Mouse (Mus musculus): ENCODE data around the gene Clip3.

Clip3 gene

DNA sequence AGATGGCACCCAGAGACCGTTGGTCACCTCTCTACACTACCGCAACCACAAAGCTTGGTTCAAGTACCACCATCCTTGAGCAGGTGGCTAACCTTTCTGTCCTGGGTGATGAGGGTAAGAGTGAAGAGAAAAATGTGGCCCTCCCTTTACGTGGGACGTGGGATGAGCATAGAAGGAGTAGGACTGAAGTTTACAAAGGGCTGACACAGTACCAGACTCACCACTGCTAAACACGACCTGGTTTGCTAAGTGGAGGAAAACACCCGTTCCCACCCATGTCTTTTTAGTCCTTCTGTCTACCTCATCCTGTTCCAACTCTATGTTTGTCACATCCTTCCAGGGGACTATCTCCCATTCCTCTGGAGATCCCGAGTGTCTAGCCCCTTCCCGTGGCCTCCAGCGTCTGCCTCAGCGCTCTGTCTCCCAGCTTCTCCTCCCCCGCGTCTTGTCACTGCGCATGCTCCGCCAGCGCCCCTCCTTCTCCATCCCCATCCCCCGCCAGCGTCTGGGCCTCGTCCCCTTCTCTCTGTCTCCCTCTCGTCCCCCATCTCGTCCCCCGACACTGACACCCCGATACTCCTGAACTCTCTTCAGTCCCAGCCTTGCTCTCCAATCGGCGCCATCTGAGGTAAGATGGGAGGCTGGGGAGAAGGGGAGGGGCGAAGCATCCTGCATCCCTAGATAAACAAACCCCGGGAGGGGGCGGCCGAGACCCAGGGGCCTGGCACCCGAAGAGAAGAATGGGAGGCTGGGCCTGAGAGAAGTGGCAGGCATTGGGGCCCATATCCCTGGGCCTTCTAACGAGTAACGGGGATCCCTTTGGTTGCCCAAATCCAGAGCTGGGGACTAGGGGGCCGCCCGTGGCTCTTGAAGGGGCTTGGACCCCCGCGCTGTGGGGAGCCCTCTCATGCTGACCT lies at the start of gene Clip3:
Gene Clip3 (plus strand): TSS at position 514 of the 917 bp plus-strand sequence.
- DNase-seq: peak; percentile 93

DNA sequence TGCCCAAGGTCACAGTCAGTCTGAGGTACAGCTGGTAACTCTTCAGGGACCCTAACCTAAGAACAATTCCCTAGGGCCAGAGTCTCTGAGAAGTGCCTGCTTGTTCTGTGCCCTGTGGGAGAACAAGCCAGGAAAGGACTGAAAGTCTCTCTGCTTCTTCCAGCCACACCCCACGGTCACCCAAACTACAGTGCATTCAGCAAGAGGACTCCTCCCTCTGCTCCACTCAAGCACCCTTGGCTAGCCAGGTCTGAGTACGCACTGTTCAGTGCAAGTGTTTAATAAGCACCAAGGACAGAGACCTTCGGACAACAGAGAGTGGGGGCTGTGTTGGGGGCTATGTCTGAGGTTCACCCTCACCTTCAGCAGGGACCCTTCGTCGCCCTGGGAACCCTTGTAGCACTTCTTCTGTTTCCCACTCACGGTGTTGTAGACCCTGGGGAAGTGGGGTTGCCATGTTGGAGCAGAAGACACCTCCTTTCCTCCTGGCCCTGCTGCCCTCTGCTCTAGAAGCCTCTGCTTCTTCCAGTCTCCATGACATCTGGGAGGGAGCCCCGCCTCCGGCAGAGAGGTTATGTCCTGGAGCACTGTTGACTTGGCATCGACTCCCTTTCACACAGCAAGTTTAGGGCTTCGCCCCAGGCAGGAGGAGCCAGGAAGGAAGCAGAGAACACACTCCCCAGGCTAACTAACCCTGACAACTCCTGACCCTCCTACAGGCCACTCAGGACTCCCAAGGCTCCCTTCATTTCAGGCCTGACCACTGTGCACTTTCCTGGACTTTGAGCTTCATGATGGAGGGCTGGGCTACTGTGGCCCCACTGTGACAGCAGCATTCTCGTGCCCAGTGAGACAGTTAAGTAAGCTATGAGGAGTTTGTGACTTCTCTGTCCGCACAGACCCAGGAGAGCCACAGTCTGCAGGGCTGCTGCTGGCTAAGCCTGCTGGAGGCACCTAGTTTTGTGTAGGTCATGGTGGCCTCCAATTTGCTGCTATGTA lies 39.3 kb upstream of the Clip3 start:
- DNase-seq: no peak

DNA sequence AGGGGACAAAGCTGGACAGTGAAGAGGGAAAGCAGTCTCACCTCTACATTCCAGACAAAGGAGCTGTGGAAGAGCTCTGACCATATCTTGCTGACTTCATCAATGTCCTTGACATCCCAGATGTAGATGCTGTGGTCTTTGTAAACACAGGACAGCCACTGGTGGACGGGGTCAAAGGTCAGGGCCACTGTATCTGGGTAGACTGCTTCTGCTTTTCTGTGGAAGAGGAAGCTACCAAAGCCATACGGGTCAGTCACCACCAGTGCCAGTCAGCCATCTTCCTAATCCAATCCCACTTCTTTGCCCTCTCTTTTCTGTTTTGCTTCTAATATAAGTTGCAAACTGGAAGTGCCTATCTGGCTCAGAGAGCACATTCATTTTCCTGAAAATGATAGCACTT lies 26.5 kb upstream of the Clip3 start:
- DNase-seq: no peak

DNA sequence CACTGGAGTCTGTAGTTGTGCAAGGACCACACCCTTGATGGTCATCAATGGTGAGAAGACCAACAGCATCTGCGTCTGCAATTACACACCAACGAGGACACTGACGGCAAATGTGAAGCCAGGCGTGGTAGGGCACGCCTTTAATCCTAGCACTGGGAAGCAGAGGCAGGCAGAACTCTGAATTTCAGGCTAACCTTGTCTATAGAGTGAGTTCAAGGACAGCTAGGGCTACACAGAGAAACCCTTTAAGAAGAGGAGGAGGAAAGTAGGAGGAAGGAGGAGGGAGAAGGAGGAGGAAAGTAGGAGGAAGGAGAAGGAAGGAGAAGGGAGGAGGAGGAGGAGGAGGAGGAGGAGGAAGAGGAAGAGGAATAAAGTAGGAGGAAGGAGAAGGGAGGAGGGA lies 26.0 kb upstream of the Clip3 start:
- no peak for DNase-seq

DNA sequence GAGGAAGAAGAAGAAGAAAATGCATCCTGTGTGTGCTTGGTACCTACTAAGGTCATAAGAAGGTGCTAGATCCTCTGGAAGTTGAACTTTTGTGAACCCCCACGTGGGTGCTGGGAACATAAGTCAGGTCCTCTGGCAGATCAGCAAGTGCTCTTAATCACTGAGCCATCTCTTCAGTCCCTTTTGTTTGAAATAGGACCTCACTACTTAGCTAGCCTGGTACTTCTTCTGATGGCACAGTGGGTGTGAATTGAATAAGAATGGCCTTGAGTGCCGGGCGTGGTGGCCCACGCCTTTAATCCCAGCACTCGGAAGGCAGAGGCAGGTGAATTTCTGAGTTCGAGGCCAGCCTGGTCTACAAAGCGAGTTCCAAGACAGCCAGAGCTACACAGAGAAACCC lies 25.6 kb upstream of the Clip3 start:
- DNase-seq: no peak

DNA sequence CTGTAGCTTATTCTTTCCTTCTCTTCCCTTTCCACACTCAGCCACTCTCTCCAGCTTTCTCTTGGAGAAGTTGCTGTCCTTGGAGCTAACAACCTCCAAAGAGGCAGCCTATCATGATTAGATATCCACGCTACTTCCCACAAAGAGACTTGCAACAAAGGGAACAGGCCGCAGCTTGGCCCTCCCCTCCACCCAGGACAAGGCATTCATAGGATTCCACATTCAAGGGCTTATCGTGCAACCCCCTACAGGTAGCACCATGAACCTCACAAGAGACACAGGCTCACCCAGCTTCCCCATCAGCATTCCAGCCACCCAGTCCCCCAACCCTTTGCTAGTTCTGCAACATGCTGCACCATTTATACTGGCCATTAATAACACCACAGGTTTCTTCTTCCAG lies 24.7 kb upstream of the Clip3 start:
- DNase-seq: no peak

DNA sequence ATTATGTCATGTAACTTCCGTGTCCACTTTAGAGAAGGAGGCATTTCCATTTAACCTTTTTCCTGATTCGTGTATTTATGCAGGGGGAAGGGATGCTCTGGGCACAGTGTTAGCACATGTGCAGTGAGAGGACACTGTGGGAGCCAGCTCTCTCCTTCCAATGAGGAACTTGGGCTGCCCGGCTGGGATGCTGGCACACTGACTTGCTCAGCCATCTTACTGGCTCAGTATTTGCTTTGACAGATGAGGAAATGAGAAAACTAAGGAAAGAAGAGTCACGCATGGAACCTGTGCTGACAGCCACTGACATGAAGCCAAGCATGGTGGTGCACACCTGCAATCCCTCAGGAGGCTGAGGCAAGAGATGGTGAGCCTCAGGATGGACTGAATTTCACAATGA lies 21.9 kb upstream of the Clip3 start:
- no peak for DNase-seq

DNA sequence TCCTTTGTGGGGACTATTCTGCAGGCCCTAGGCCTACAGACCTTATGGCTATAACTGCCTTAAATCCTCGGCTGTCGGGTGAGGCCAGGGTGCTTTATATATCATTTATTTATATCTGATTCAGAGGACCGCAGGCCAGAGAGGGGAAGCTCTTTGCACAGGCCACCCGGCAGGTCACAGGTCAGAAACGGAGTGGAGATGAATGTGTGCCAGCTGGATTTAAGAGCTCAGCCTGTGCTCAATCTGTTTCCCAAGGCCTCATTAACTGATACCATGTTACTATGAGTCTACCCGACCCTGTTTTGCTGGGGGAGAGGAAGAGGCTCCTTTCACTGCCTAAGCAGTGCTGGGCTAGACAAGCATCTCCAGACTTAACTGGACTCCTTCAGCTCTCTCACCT lies 17.1 kb upstream of the Clip3 start:
- DNase-seq: no peak

DNA sequence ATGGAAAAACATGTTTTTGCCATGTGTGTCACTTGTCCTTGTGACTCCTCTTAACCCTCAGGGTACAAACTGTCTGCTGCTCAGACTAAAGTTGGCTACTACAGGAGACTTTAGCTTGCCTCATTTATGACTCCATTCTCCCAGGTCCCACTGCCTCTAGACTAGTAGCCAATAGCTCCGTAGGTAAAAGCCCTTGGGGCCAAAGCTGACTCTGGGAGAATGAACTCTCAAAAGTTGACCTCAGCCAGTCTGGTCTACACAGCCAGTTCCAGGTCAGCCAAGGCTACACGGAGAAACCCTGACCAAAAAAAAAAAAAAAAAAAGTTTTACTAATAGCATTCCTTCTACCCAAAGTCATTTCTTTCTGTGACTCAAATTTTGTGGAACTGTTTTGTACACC lies 12.6 kb upstream of the Clip3 start:
- peak; percentile 27 for DNase-seq

DNA sequence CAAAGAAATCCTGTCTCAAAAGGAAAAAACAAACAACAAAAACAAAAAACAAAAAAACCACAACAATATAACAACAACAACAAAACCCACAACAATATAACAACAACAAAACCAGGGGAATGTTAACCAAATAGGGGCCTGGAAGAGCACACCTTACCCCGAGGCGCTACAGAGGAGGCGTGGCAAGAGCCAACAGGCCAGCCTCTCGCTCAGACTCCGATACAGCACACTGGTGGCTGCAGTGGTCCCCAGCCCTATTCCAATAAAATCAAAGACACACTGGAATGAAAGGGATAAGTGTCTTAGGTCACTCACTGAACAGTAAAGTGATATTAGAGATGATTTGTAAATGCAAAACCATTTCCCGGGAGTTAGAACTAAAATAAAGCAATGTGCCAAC lies 12.0 kb upstream of the Clip3 start:
- DNase-seq: no peak

DNA sequence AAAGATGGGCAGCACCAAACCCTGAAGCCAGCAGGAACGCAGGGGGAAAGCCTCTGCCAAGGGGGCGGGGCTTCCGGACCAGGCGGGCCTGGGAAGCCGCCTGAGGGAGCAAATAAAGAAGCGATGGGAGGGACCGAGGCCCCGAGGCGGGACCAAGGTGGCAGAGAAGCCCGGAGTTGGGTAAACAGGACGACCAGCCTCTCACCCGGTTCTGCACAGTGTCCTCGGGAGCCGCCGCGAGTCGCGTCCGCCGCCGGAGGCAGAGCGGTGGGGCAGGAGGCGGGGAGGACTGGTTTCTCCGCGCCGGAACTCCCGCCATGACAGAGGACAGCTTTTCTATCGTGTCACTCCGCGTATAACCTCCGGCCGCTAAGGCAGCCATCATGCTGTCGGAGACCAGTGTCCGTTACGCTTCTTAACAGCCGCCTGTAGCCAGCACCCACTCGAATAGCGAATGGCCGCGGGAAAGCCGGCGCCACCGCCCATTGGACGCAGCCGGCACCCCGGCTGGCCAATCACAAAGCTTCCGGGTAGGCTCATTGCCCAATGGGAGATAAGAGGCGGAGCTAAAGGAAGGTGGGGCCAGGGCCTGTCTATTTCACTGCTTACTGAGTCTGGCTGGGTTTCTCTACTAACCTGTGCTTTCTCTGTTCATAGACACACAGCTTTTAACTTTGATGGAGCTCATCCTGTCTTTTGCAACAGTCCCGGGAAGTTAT lies 11.4 kb upstream of the Clip3 start, which contains the start of the genes Thap8 and Wdr62:
Gene Thap8 (plus strand): TSS at position 144 of the 719 bp plus-strand sequence.
Gene Wdr62 (minus strand): TSS at position 469 of the 719 bp plus-strand sequence.
- DNase-seq: peak; percentile 92

DNA sequence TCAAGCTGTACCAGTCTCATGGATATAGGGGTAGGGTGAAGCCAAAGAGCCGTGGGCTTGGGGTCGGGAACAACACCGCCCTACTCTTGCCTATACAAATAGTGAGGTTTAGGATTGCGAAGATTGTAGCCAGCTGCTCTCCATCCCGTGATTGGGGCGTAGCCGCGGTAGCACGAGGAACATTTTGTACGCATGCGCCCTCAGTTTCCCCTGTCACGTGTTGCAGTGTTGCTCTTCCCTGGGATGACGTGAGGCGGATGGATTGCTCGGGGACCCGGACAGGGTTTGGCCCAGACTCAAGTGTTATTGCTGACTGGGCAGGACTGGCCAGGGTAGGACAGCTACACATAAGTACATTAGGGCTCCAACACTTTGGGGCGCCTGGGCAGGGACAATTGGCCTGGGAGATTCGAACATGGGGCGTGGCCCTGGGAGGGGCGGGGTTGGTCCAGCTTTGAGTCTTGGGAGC lies 10.8 kb upstream of the Clip3 start:
- DNase-seq: peak; percentile 90

DNA sequence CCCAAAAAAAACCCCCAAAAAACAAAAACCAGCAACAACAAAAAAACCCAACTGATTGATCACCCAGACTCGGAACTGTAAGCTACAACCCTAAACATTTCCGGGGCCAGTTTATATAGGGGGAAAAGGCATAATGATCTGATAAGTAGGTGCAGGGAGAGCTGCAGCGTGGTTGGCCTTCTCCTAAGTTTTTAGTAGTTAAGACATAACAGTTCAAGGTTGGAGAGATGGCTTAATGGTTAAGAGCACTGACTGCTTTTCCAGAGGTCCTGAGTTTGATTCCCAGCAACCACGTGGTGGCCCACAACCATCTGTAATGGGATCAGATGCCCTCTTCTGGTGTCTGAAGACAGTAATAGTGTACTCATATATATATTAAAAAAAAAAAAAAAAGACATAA lies 10.0 kb upstream of the Clip3 start:
- DNase-seq: peak; percentile 37

DNA sequence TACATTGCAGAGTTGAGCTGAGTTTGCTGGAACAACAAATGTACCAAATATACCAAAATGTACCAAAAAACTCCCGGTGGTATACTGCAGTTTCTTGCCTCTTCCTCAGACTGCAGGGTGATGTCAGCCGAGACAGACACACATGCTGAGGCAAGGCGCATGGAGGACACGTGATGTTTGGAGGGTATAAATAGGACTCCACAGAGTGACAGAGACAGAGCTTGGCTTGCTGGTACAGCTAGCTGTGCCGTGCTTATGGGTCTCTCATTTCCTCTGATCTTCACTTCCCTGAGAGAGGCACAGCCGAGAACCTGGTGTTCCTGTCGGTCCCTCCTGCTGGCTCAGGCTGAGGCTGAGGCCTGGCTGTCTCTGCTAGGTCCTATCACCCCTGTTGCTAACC lies 8.8 kb upstream of the Clip3 start:
- peak; percentile 36 for DNase-seq

DNA sequence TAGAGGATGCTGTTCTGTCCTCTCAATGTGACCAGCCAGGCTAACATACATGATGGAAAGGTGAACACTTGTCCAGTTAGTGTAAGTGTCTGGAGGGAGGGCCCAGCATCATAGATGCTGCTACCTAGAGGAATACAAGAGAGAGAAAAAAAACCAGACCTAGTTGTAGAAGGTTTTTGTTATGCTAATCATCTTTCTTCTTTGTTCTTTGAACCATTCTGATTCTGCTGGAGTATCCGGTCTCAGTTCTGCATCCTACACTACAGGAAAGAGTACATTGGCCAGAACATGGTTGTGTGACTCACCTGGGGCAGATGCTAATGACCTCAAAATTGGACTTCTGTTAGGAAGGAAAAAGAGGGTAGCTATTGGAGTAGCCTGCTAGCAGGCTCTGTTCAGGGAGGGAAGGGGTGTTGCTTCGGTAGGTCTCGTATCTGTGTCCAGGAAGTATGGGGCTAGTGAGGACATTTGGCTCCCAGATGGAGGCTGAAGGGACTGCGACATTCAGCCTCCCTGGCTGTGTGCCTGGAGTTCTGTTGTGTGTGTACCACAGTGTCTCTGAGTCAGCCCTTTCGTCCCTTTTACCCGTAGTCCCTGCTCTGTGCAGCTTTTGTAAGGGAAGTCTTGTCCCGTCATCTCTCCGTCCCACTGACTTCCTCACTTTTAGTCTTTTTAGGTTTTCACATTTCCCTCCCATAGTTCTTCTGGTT lies 4.7 kb upstream of the Clip3 start:
- peak; percentile 92 for DNase-seq

DNA sequence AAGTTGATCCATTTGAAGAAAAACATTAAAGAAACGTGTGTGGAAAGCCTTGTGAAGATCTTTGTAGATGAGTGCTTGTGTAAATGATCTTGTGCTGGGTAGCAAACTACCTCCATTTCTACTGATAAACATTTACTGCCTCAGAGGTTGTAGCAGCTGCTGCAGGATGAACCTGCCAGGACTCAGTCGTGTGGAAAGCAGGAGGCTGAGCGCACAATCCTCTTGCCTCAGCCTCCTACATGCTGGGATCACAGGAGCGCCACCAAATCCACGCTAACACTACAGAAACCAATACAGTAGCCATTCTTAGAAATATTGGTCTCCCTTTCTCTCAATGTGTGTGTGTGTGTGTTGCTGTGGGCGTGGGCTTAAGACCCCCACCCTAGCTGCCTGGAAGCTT lies 3.5 kb upstream of the Clip3 start:
- peak; percentile 68 for DNase-seq

DNA sequence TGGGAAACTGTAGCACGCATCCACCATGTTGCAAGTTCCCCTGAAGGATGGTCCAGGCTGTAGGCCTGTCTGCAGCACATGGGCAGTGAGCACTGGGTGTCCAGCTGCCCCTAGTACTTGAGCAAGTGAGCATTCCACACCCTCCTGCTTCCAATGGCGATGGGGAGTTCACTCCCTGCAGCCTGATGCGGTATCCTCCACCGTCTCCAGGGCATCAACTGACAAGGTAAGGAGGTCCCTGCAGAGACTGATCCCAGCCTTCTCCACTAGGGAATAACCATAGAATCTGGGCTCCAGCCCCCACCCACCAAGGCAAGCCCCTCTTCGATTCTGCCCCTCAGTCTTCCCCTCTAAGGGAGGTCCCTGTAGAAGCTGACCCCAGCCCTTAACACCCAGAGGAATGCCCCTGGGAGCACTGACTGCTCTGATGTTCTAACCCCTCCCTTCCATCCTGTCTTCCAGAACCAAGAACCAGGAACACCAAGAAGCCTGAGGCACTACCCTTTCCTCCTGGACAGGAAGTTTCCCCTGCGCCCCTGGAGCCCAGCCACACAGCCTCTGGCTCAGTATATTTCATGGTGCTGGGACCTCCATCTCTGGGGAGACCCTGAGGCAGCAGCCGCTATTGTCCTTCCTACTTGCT lies 2.3 kb upstream of the Clip3 start:
- no peak for DNase-seq

DNA sequence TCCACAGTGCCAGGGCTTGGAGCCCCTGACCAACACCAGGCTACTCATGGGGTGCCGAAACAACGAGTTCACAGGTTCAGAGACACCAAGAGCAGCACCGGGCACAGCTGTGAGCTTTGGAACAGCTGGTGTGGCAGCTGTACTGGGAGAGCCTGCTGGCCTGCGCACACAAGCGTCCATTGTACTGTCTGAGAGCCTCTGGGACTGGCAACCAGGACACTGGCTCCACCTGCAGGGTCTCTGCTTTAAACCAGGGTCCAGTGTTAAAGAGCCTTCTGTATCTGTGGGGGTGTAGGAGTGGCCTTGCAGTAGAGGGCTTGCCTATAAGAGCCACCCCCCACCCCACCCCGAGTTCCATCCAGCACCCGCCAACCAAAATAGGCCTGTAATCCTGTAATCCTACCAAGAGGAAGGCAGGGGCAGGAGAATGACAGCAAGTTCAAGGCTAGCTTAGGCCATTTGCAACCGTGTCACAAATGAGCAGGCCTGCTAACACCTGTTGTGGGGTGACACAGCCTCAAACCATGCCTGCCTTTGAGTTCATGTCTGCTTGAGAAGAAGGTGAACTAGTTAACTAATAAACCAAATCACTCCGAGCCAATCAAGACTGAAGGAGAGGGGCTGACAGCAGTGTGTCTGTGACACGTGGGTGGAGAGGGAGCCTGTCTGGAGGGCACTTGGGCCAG lies 1.7 kb upstream of the Clip3 start:
- DNase-seq: peak; percentile 64

DNA sequence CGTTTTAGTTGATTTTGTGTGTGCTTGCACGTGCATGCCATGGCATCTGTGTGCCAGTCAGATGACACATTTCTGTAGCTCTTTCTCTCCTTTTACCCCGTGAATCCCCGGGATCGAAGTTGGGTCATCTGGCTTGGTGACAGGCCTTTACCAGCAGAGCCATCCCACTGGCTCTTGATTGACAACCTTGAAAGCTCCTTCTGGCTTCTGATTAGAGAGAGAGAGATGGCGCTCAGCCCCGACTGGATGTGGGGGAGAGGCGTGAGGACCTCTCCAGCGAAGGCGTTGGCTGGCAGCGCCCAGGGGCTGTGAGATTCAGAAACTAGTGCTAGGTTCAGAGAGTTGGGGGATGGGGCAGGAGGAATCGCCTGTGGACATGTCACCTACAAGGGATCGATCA lies 2.3 kb downstream of the Clip3 start:
- DNase-seq: peak; percentile 73

DNA sequence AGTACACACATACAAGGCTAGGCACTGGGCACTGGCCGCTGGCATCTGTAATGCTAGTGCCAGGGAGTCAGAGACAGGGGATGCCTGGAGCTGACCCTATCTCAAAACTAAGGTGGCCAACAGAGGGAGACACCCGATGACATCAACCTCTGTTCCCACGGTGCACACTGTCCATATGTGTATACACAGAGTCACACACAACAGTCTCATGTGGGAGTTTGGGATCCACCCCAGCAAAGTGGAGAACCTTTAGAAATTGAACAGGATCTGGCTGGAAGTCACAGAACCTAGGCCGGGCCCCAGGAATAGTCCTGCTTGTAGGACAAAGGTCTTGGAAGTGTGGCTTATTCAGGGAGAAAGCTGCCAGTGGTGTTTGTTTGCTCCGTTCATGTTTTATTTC lies 2.8 kb downstream of the Clip3 start:
- peak; percentile 71 for DNase-seq

DNA sequence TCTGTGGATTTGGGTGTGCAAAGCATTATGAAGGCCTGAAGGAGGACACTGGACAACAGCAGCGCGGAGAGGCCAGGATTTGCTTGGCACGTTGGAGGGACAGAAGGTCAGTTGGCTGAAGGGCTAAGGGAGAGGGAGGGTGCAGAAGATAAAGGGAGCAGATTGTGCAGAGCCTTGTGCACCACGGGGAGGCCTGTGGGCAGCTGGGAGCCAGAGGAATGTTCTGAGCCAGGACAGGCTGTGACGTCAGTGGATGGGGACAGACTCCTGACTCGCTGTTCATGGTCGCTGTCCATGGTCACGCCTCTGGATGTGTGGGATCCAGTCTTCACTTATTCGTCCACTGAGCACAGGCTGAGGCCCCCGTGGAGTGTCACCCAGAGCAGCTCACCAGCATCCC lies 3.6 kb downstream of the Clip3 start:
- DNase-seq: peak; percentile 97

Data from cerebellum, adult 9-10 months (tissue).